Mouse (Mus musculus): ENCODE data around the gene Snrpd3. TPM values are rescaled to one million over a fixed set of nuclear protein-coding genes. Genes with fewer than 3 reads are reported as not detected.
"Not testable (repeated sequence)": the region's sequence is repeated elsewhere in the genome, so short reads cannot be mapped to it uniquely, and the experiment has no call there.

The Snrpd3 gene
- polyA plus RNA-seq, 1 experiment from 2014 or later: 119 TPM

- 0 out of 2 replicates have a peak, but pooled peaks have one; percentile 8 for ATAC-seq
- H3K9ac ChIP-seq: peak overlapping the region; percentile 98
These were observed 1.2 kb upstream of the Snrpd3 start for GRCm38 (mm10) chr10:75516038-75516723.

DNA sequence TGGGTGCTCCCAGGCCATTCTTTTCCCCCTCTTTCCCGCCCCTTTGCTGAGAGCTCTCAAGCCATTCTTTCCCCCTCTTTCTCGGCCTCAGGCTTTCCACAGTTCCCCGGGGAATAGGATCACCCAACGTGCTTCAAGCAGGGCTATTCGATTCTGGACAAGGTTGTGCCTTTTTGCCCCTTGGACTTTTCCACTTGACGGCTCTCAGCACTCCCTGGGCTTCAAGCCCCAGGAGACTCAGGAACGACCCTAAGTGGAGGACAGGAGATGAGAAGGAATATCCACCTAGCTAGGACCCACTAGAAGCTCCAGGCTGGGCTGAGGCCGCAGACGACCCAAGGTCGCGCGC lies 653 bp upstream of the Snrpd3 start:
- Histone ChIP-seq H3K4me3 (peak overlapping the region; percentile 97), H3K27ac (peak overlapping the region; percentile 98), H3K4me2 (peak overlapping the region; percentile 93), H3K36me3 (peaks cover 48% of the 10 kb centered on the region), H3K27me3 (replicated peaks) (no peaks in the 10 kb centered on the region), H3K9me3 (replicated peaks) (no peaks in the 10 kb centered on the region), H3K9ac (peak overlapping the region; percentile 98), H3K4me1 (peaks cover 74% of the 10 kb centered on the region)
- 1% methylated on average over 12 of the region's 12 CpGs for WGBS (ENCODE audit: insufficient replicate concordance)
- ATAC-seq: no peak

More at GRCm38 (mm10) chr10:75516038-75516723, 1.2 kb upstream of the Snrpd3 start:
- WGBS (ENCODE audit: insufficient replicate concordance): 7% methylated on average over 8 of the region's 8 CpGs
- no peaks in the 10 kb centered on the region for H3K27me3 ChIP-seq (replicated peaks)
- H3K36me3 ChIP-seq: peaks cover 48% of the 10 kb centered on the region
- no peaks in the 10 kb centered on the region for H3K9me3 ChIP-seq (replicated peaks)
- H3K4me3 ChIP-seq: peak overlapping the region; percentile 97
- H3K4me2 ChIP-seq: peak overlapping the region; percentile 93
- peak overlapping the region; percentile 98 for H3K27ac ChIP-seq
- H3K4me1 ChIP-seq: peaks cover 74% of the 10 kb centered on the region

GRCm38 (mm10) chr10:75517758-75518143 lies 400 bp downstream of the Snrpd3 start, which contains the start of gene Gucd1:
TSS of gene Gucd1 (minus strand) at chr10:75517972.
- Histone ChIP-seq H3K27me3 (replicated peaks) (no peaks in the 10 kb centered on the region), H3K27ac (peak within 1 kb of the TSS; percentile 98), H3K9me3 (replicated peaks) (no peaks in the 10 kb centered on the region), H3K36me3 (peaks cover 46% of the 10 kb centered on the region), H3K9ac (peak within 1 kb of the TSS; percentile 98), H3K4me1 (peaks cover 65% of the 10 kb centered on the region), H3K4me2 (peak within 1 kb of the TSS; percentile 93), H3K4me3 (peak within 1 kb of the TSS; percentile 97)
- 1% methylated on average over 20 of the region's 20 CpGs for WGBS (ENCODE audit: insufficient replicate concordance)
- peak; percentile 73 for ATAC-seq

DNA sequence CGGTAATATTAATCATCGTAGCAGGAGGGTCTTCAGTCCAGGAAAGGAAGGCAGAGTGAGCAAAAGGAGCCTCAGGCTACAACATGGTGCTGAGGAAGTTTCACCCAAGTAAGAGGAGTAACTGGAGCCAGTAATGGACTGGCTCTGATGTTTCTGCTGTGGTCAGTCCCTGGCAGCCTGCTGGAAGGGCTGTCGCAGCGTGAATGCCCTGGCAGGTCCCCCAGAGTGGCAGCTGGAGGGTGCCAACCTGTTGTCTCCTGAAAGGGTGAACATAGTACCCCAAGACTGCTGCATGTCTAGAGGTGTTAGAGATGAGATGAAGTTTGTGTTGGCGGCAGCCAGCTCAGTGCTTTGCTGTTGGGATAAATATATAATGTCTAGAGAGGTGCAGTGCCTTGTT lies 3.2 kb downstream of the Snrpd3 start:
- 84% methylated on average over 5 of the region's 5 CpGs for WGBS (ENCODE audit: insufficient replicate concordance)
- peaks cover 65% of the 10 kb centered on the region for H3K36me3 ChIP-seq

GRCm38 (mm10) chr10:75521643-75522042 lies 4.3 kb downstream of the Snrpd3 start:
- no peak overlapping the region for H3K4me3 ChIP-seq
- no peak overlapping the region for H3K9ac ChIP-seq
- no peaks in the 10 kb centered on the region for H3K9me3 ChIP-seq (replicated peaks)
- WGBS (ENCODE audit: insufficient replicate concordance): 89% methylated on average over 4 of the region's 4 CpGs
- H3K4me1 ChIP-seq: peaks cover 30% of the 10 kb centered on the region
- ATAC-seq: no peak
- H3K27ac ChIP-seq: no peak overlapping the region
- H3K36me3 ChIP-seq: peaks cover 75% of the 10 kb centered on the region
- H3K27me3 ChIP-seq (replicated peaks): no peaks in the 10 kb centered on the region
- no peak overlapping the region for H3K4me2 ChIP-seq

More for the DNA sequence above, 3.2 kb downstream of the Snrpd3 start:
- Histone ChIP-seq H3K9me3 (replicated peaks) (no peaks in the 10 kb centered on the region), H3K9ac (no peak overlapping the region), H3K4me2 (no peak overlapping the region), H3K4me3 (no peak overlapping the region), H3K27ac (no peak overlapping the region), H3K27me3 (replicated peaks) (no peaks in the 10 kb centered on the region), H3K4me1 (peaks cover 37% of the 10 kb centered on the region)
- no peak for ATAC-seq

GRCm38 (mm10) chr10:75525450-75525849 lies 8.1 kb downstream of the Snrpd3 start:
- ATAC-seq; H3K27me3 ChIP-seq (replicated peaks); H3K27ac ChIP-seq; H3K4me2 ChIP-seq; H3K9ac ChIP-seq; H3K9me3 ChIP-seq (replicated peaks); H3K4me3 ChIP-seq: not testable (repeated sequence)
- WGBS (ENCODE audit: insufficient replicate concordance): 86% methylated on average over 9 of the region's 9 CpGs
- peaks cover 92% of the 10 kb centered on the region for H3K36me3 ChIP-seq
- H3K4me1 ChIP-seq: peaks cover 12% of the 10 kb centered on the region

DNA sequence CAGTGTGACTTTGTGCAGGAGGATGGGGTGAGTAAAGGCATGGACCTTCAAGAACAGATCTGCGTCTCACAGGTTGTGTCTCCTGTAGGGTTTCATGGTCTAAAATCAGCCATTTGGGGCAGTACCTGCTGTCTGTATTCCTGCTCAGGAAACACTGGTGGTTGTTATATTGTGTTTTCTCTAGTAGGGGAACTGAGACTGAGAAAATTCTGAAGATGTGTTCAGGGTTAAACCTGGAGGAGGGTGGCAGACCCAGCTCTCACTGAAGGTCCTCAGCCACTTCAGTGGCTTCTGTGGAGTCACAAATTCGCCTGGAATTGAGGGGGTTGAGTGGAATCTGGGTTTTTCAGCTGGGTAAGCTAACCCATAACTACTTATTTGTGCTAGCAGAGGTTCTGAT lies 13.0 kb downstream of the Snrpd3 start:
- Histone ChIP-seq H3K36me3 (peaks cover 94% of the 10 kb centered on the region), H3K4me1 (0 out of 2 replicates have a peak, but pooled peaks cover 6% of the 10 kb centered on the region), H3K27ac (no peak overlapping the region), H3K4me2 (no peak overlapping the region), H3K9ac (no peak overlapping the region), H3K4me3 (no peak overlapping the region), H3K9me3 (replicated peaks) (no peaks in the 10 kb centered on the region), H3K27me3 (replicated peaks) (no peaks in the 10 kb centered on the region)
- 77% methylated on average over 2 of the region's 2 CpGs for WGBS (ENCODE audit: insufficient replicate concordance)
- no peak for ATAC-seq

DNA sequence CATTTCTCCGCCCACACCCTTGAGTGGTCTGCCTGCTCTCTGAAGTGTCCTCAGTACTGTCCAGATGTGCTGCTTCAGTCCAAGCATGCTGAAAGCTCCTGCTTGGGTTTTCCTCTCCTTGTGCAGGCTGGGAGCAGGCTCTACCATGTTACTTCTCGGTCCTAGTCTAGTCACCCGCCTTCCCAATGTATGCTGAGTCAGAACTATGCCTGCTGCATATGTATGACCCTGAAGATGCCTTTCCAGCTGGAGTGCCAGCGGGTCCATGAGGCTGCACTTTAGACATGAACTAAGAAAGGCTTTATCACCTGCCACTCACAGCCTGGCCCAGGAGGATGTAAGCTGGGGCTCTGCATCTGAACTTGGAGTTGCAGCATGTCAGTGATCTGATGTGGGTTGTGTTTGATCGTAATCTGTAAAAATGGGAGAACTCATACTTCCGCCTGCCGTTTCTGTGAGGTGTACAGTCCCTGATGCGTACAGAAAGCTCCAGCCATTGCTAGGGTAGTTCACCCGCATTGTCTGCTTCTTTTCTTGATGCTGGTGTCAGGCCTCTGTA lies 14.3 kb downstream of the Snrpd3 start:
- H3K36me3 ChIP-seq: peaks cover 94% of the 10 kb centered on the region
- H3K4me3 ChIP-seq: no peak overlapping the region
- 81% methylated on average over 9 of the region's 9 CpGs for WGBS (ENCODE audit: insufficient replicate concordance)
- H3K27ac ChIP-seq: no peak overlapping the region
- H3K4me2 ChIP-seq: no peak overlapping the region
- H3K9me3 ChIP-seq (replicated peaks): no peaks in the 10 kb centered on the region
- H3K9ac ChIP-seq: no peak overlapping the region
- 0 out of 2 replicates have a peak, but pooled peaks cover 3% of the 10 kb centered on the region for H3K4me1 ChIP-seq
- no peak for ATAC-seq
- H3K27me3 ChIP-seq (replicated peaks): no peaks in the 10 kb centered on the region

GRCm38 (mm10) chr10:75534216-75534615 lies 16.9 kb downstream of the Snrpd3 start:
- H3K4me3 ChIP-seq: no peak overlapping the region
- no peaks in the 10 kb centered on the region for H3K9me3 ChIP-seq (replicated peaks)
- 0 out of 2 replicates have a peak, but pooled peaks cover 3% of the 10 kb centered on the region for H3K4me1 ChIP-seq
- WGBS (ENCODE audit: insufficient replicate concordance): 86% methylated on average over 8 of the region's 8 CpGs
- no peaks in the 10 kb centered on the region for H3K27me3 ChIP-seq (replicated peaks)
- ATAC-seq: no peak
- peaks cover 71% of the 10 kb centered on the region for H3K36me3 ChIP-seq
- no peak overlapping the region for H3K27ac ChIP-seq
- no peak overlapping the region for H3K9ac ChIP-seq
- H3K4me2 ChIP-seq: no peak overlapping the region

GRCm38 (mm10) chr10:75534934-75535333 lies 17.6 kb downstream of the Snrpd3 start:
- Histone ChIP-seq H3K9ac (no peak overlapping the region), H3K27me3 (replicated peaks) (no peaks in the 10 kb centered on the region), H3K27ac (no peak overlapping the region), H3K4me3 (no peak overlapping the region), H3K36me3 (peaks cover 66% of the 10 kb centered on the region), H3K4me1 (0 out of 2 replicates have a peak, but pooled peaks cover 3% of the 10 kb centered on the region), H3K4me2 (no peak overlapping the region), H3K9me3 (replicated peaks) (no peaks in the 10 kb centered on the region)
- 76% methylated on average over 8 of the region's 8 CpGs for whole genome bisulfite sequencing (ENCODE audit: insufficient replicate concordance)
- no peak for ATAC-seq

DNA sequence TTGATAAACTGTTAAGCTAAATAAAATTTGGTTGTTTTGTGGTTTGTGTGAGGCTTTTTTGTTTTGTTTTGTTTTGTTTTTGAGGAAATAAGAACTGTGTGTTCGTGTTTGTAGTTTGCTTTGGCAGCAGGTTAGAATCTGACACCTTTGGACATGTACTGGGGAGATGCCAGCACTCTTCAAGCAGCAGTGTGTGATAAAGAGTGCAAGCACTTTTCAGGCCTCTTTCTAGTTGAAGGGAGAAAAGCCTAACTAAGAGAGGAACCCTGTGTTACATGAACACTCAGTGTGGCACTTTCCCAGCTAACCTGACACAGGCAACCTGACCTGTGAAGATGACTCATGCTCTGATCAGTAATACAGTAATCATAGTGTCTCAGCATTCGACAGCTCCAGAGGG lies 18.1 kb downstream of the Snrpd3 start:
- WGBS (ENCODE audit: insufficient replicate concordance): 86% methylated on average over 2 of the region's 2 CpGs
- no peaks in the 10 kb centered on the region for H3K27me3 ChIP-seq (replicated peaks)
- H3K4me1 ChIP-seq: 0 out of 2 replicates have a peak, but pooled peaks cover 1% of the 10 kb centered on the region
- no peak overlapping the region for H3K4me2 ChIP-seq
- peaks cover 61% of the 10 kb centered on the region for H3K36me3 ChIP-seq
- ATAC-seq: no peak
- no peak overlapping the region for H3K27ac ChIP-seq
- H3K9ac ChIP-seq: no peak overlapping the region
- H3K9me3 ChIP-seq (replicated peaks): no peaks in the 10 kb centered on the region
- H3K4me3 ChIP-seq: no peak overlapping the region

DNA sequence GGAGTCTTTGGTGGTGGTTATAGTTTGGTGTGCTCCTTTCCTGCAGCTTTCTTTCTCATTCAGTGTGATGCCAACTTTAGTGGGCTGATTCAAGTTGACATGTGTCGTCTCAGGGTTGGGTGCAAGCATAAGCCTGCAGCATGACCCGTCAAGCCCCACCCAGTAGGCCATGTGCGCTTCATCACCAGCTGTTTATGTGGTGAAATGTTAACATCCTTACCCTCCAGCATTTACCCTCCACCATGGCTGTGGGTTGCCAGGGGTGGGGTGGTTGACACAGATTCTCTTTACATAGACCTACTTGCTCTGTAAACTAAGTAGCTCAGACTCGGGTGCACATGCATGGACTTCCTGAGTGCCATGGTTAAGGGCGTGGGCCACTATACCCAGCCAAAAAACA lies 18.8 kb downstream of the Snrpd3 start:
- no peak overlapping the region for H3K27ac ChIP-seq
- H3K9ac ChIP-seq: no peak overlapping the region
- no peaks in the 10 kb centered on the region for H3K4me1 ChIP-seq
- 80% methylated on average over 5 of the region's 5 CpGs for WGBS (ENCODE audit: insufficient replicate concordance)
- H3K9me3 ChIP-seq (replicated peaks): no peaks in the 10 kb centered on the region
- no peaks in the 10 kb centered on the region for H3K27me3 ChIP-seq (replicated peaks)
- ATAC-seq: 0 out of 2 replicates have a peak, but pooled peaks have one; percentile 15
- H3K4me2 ChIP-seq: no peak overlapping the region
- H3K4me3 ChIP-seq: no peak overlapping the region
- H3K36me3 ChIP-seq: peaks cover 54% of the 10 kb centered on the region
